Mouse (Mus musculus) bone marrow, adult 2 months (tissue): ENCODE data around the gene Cbx3. TPM values are rescaled to one million over a fixed set of nuclear protein-coding genes. Genes with fewer than 3 reads are reported as not detected.
"Not testable (repeated sequence)": the region's sequence is repeated elsewhere in the genome, so short reads cannot be mapped to it uniquely, and the experiment has no call there.

Experiments
- H3K27ac ChIP-seq: fragments of 200-500 bp; 2 replicates; pipeline ENCODE4 v1.5.1; 2012; ENCODE audit warnings: low read depth, mild to moderate bottlenecking, control low read depth, inconsistent platforms, low read length; ENCODE audit not compliant: control insufficient read depth, poor library complexity, insufficient read depth
- H3K4me1 ChIP-seq: fragments of 200-500 bp; 2 replicates; pipeline ENCODE4 v1.6.1; 2011; ENCODE audit warnings: low read length; ENCODE audit not compliant: control insufficient read depth, insufficient read depth
- H3K4me3 ChIP-seq: fragments of 200-500 bp; replicated peaks from 2 replicates; pipeline ENCODE3; 2011; ENCODE audit warnings: mild to moderate bottlenecking, low read depth, low read length, control low read depth; ENCODE audit not compliant: control insufficient read depth
- CTCF ChIP-seq: fragments of 200-500 bp; IDR thresholded peaks from 2 replicates; pipeline ENCODE4 v1.5.1; 2011; ENCODE audit warnings: low read length, control low read depth; ENCODE audit not compliant: control insufficient read depth, insufficient read depth
- POLR2A ChIP-seq: fragments of 200-500 bp; IDR thresholded peaks from 2 replicates; pipeline ENCODE4 v1.6.1; 2011; ENCODE audit warnings: low read depth, mild to moderate bottlenecking, control low read depth, low read length, borderline replicate concordance; ENCODE audit not compliant: control insufficient read depth
- WGBS: fragments of 180-500 bp; shearing (Covaris S2); methylation state at CpG from one replicate; pipeline ENCODE4 v1.1.7; 2018; 5-methylcytosine and 5-hydroxymethylcytosine counted together
- polyA plus RNA-seq: library from polyadenylated mRNA; stranded (reverse); fragments of >200 nt; gene quantifications from 2 replicates; pipeline ENCODE4 v1.2.4, GENCODE M21; 2011; ENCODE audit warnings: low replicate concordance; ENCODE audit not compliant: missing spikeins, insufficient read depth, insufficient read length

Gene Cbx3
- polyA plus RNA-seq, 1 experiment = 96.2 TPM

DNA sequence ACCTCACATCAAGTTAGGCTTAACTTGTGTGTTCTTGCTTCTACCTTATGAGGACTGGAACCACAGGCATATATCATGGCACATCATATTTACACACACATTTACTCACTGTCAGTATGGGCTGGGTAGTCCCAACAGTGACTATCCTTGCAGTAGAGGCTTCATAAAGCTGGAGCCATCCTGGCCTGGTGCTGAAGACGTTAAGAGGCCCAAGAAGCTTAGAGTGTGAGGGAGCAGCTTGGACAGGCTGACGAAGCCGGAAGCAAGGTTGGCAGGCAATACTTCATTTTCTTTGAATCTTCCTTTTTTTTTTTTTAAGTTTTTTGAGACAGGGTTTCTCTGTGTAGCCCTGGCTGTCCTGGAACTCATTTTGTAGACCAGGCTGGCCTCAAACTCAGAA is 13.7 kb downstream of the Cbx3 start:
- H3K27ac ChIP-seq = no peak overlapping the region
- 94% methylated on average over 3 of the region's 3 CpGs for WGBS
- TF ChIP-seq CTCF (no peak), POLR2A (no peak)
- no peaks in the 10 kb centered on the region for H3K4me1 ChIP-seq
- H3K4me3 ChIP-seq = no peak overlapping the region

GRCm38 (mm10) chr6:51484556-51484955 is 14.4 kb downstream of the Cbx3 start:
- not testable (repeated sequence) for H3K4me1 ChIP-seq, H3K27ac ChIP-seq, H3K4me3 ChIP-seq
- 91% methylated on average over 8 of the region's 8 CpGs for WGBS

DNA sequence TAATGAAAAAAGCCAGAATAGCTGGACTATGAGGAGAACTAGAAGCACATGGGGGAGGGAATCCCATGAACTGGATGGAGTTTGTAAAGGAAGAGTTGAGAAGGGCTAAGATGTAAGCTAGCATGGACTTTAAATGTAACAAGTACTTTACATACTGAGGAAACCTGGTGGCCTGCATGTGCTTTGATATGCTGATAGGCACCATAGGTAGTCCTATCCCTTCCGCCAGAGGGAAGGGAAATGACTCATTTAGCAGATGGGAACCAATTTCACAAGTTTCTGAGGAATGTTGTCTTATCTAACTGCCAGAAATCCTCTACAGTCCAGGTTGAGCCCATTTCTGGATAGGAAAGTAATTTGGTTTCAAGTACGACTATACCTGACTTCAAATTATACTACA is 15.5 kb downstream of the Cbx3 start:
- no peak for TF ChIP-seq POLR2A
- TF ChIP-seq CTCF = no peak
- Histone ChIP-seq H3K4me3 (no peak overlapping the region), H3K4me1 (no peaks in the 10 kb centered on the region), H3K27ac (no peak overlapping the region)
- 46% methylated on average over 2 of the region's 2 CpGs for WGBS

DNA sequence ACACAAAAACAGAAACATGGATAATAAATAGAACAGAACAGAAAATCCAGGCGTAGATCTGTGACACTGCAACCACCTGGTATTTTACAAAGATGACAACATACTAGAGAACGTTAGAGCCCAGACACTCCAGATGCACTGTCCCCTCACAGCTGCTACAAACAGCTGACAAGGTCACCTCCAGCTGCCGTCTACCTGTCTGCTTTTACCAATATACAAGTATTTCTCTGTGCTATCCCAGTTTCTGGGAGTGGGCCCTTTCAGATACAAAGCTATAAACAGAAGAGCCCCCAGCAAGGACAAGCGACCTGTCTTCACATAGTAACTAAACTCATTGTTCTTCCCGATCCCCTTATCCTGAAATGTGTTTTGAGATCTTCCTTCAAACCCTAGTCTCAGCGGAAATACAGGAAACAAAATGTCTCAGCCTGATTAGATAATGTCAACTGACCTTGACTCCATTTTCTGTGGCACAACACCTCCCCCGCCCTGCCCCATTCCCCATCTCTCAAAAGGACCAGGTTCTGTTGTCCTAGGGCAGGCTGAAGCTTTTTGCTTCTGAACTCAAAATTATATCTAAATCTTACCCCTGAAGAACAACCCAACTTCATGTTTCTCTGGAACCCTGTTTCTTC is 16.0 kb downstream of the Cbx3 start:
- Histone ChIP-seq H3K4me3 (no peak overlapping the region), H3K27ac (no peak overlapping the region), H3K4me1 (no peaks in the 10 kb centered on the region)
- 48% methylated on average over 7 of the region's 7 CpGs for WGBS
- TF ChIP-seq CTCF = no peak
- no peak for TF ChIP-seq POLR2A

DNA sequence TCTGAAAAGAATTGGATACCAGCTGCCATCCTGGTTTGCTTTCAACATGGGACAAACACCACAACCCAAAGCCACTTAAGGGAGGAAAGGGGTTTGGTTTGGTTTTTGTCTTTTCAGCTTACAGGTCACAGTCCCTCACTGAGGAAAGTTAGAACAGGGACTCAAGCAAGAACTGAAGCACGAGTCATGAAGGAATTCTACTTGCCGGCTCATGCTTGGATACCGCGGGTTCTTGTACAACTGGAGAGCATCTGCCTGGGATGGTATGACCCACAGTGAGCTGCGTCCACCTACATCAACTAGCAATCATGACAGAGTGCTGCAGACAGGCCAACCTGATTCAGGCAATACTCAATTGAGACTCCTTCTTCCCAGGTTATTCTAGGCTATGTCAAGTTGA is 16.6 kb downstream of the Cbx3 start:
- TF ChIP-seq CTCF (no peak), POLR2A (no peak)
- 92% methylated on average over 5 of the region's 5 CpGs for WGBS
- no peak overlapping the region for H3K27ac ChIP-seq
- no peaks in the 10 kb centered on the region for H3K4me1 ChIP-seq
- no peak overlapping the region for H3K4me3 ChIP-seq

DNA sequence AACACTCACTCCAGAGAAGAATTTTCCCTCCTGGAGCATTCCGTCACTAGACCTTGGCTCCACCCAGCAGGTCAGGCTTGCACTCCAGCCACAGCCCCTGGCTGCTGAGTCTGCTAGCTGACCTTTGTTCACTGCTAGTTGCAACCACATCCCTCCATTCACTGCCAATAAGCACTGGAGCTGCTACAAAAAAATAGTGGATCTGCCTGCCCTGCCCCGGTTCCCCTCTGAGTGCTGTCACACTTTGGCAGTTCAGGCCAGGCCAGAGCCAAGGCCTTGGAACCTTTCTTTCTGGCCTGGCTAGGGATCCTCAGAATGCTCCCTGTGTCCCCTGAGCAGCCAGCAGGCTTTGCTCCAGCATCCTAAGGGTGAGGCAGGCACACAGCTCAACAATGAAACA is 19.6 kb downstream of the Cbx3 start:
- no peaks in the 10 kb centered on the region for H3K4me1 ChIP-seq
- WGBS = 81% methylated on average over 2 of the region's 2 CpGs
- no peak overlapping the region for H3K27ac ChIP-seq
- no peak overlapping the region for H3K4me3 ChIP-seq
- TF ChIP-seq CTCF = no peak
- no peak for TF ChIP-seq POLR2A

GRCm38 (mm10) chr6:51497321-51498111 is 27.4 kb downstream of the Cbx3 start:
- no peaks in the 10 kb centered on the region for H3K4me1 ChIP-seq
- no peak for TF ChIP-seq CTCF
- no peak for TF ChIP-seq POLR2A
- WGBS = 65% methylated on average over 8 of the region's 8 CpGs
- H3K27ac ChIP-seq = no peak overlapping the region
- H3K4me3 ChIP-seq = no peak overlapping the region

DNA sequence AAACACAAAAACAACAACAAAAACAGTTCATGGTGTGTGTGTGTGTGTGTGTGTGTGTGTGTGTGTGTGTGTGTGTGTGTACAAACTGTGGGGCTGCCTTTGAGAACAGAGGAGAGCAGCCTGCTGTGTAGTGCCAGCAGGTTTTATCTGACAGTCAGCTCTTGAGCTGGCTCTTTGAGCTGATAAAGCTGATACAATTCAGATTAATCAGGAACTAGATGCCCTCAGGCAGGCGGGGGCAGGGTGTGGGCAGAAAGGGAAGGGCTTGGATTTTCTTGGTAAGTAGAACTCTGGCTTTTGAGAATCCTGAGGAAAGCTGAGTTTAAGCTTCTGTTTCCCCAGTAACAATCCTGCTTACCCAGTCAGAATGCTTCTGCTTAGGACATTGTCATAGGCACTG is 35.5 kb downstream of the Cbx3 start:
- no peak overlapping the region for H3K27ac ChIP-seq
- no peak for TF ChIP-seq POLR2A
- no peak for TF ChIP-seq CTCF
- 52% methylated on average over 1 of the region's 1 CpGs for WGBS
- H3K4me1 ChIP-seq = no peaks in the 10 kb centered on the region
- H3K4me3 ChIP-seq = no peak overlapping the region

- no peak overlapping the region for H3K27ac ChIP-seq
- WGBS = 85% methylated on average over 2 of the region's 2 CpGs
- no peak overlapping the region for H3K4me3 ChIP-seq
- no peaks in the 10 kb centered on the region for H3K4me1 ChIP-seq
- no peak for TF ChIP-seq CTCF
- TF ChIP-seq POLR2A = no peak
These were observed 37.4 kb downstream of the Cbx3 start for GRCm38 (mm10) chr6:51507556-51507955.
